Mouse (Mus musculus): ENCODE results near the gene Ugt1a6b. TPM values are rescaled to one million over a fixed set of nuclear protein-coding genes. Genes with fewer than 3 reads are reported as not detected.
"Not testable (repeated sequence)": the region's sequence is repeated elsewhere in the genome, so short reads cannot be mapped to it uniquely, and the experiment has no call there.

Gene Ugt1a6b
- polyA plus RNA-seq, 1 experiment = not detected

GRCm38 (mm10) chr1:88224029-88224776, 121.2 kb downstream of the Ugt1a6b start:
- 66% methylated on average over 2 of the region's 2 CpGs for WGBS
- Histone ChIP-seq H3K27ac (ENCODE audit: insufficient read depth, low read depth, low read length) (no peak overlapping the region), H3K4me3 (ENCODE audit: insufficient read depth, low read depth, low read length) (no peak overlapping the region), H3K4me1 (ENCODE audit: control insufficient read depth, insufficient read depth, low read length) (no peaks in the 10 kb centered on the region)
- TF ChIP-seq POLR2A (IDR thresholded peaks at IDR 0.05; ENCODE audit: insufficient read depth, low read depth, low read length) (no peak), CTCF (IDR thresholded peaks at IDR 0.05; ENCODE audit: insufficient read depth, low read depth, low read length) (no peak)

DNA sequence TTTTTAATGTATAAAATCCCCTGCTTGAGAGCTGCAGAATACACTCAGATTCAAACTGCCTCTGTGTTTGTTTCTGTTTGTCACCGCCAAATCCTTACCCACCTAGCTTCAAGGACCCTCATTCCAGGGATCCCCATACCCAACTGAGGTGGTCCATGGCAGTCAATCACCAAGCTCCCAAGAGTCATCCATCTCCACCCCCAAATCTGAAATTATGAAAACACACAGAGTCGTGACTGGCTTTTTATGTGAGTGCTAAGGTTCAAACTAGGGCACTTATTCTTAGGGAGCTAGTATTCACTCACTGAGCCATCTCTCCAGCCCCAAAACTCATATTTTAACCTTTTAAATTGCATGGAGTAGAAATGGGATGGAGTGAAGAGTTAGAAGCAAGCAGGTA, 122.2 kb downstream of the Ugt1a6b start:
- not testable (repeated sequence) for H3K4me3 ChIP-seq (ENCODE audit: insufficient read depth, low read depth, low read length); H3K27ac ChIP-seq (ENCODE audit: insufficient read depth, low read depth, low read length); H3K4me1 ChIP-seq (ENCODE audit: control insufficient read depth, insufficient read depth, low read length)
- WGBS = 38% methylated on average over 2 of the region's 2 CpGs

DNA sequence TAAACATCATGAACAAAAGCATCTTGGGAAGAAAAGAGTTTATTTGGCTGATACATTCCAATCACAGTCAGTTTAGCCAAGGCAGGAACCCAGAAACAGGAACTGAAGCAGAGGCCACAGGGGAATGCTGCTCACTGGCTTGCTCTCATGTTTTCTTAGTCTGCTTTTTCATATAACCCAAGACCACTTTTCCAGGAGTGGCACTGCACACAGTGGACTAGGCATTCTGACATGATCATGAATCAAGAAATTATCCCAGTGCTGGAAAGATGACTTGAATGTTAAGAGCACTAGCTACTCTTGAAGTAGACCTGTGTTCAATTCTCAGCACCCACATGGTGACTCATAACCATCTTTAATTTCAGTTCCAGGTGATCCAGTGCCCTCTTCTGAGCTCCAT, 122.7 kb downstream of the Ugt1a6b start:
- Histone ChIP-seq H3K27ac (ENCODE audit: insufficient read depth, low read depth, low read length) (no peak overlapping the region), H3K4me3 (ENCODE audit: insufficient read depth, low read depth, low read length) (no peak overlapping the region), H3K4me1 (ENCODE audit: control insufficient read depth, insufficient read depth, low read length) (no peaks in the 10 kb centered on the region)
- TF ChIP-seq CTCF (IDR thresholded peaks at IDR 0.05; ENCODE audit: insufficient read depth, low read depth, low read length) (no peak), POLR2A (IDR thresholded peaks at IDR 0.05; ENCODE audit: insufficient read depth, low read depth, low read length) (no peak)

- H3K27ac ChIP-seq (ENCODE audit: insufficient read depth, low read depth, low read length) = no peak within 1 kb of the TSS
- TF ChIP-seq CTCF (IDR thresholded peaks at IDR 0.05; ENCODE audit: insufficient read depth, low read depth, low read length) (no peak), POLR2A (IDR thresholded peaks at IDR 0.05; ENCODE audit: insufficient read depth, low read depth, low read length) (no peak)
- 50% methylated on average over 5 of the region's 5 CpGs for WGBS
Observed at GRCm38 (mm10) chr1:88226670-88227379, 123.8 kb downstream of the Ugt1a6b start, which contains the start of gene Mroh2a. Mroh2a (plus strand) TSS chr1:88226986.

DNA sequence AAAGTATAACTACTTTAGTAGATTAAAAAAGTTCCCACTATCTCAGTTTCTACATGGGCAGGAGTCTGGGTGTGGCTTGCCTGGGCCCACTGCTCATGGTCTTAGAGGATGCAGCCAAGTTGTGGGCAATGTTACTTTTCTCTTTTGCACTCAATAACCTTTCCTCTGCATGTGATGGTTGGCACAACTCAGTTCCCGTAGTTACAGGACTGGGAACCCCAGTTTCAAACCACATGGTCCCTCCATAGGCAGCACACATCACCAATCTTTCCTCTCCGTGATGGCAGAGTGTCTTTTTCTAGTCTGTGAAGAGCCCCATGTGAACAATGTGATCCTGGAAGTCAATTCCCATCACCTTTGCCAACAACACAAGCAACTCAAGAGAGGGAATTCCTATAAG, 124.4 kb downstream of the Ugt1a6b start:
- Histone ChIP-seq H3K4me1 (ENCODE audit: control insufficient read depth, insufficient read depth, low read length) (no peaks in the 10 kb centered on the region), H3K27ac (ENCODE audit: insufficient read depth, low read depth, low read length) (no peak overlapping the region), H3K4me3 (ENCODE audit: insufficient read depth, low read depth, low read length) (no peak overlapping the region)
- no peak for TF ChIP-seq CTCF (IDR thresholded peaks at IDR 0.05; ENCODE audit: insufficient read depth, low read depth, low read length)
- no peak for TF ChIP-seq POLR2A (IDR thresholded peaks at IDR 0.05; ENCODE audit: insufficient read depth, low read depth, low read length)
- 63% methylated on average over 2 of the region's 2 CpGs for WGBS

More at GRCm38 (mm10) chr1:88226670-88227379, 123.8 kb downstream of the Ugt1a6b start, which contains the start of gene Mroh2a:
- Histone ChIP-seq H3K4me1 (ENCODE audit: control insufficient read depth, insufficient read depth, low read length) (no peaks in the 10 kb centered on the region), H3K4me3 (ENCODE audit: insufficient read depth, low read depth, low read length) (no peak within 1 kb of the TSS)

DNA sequence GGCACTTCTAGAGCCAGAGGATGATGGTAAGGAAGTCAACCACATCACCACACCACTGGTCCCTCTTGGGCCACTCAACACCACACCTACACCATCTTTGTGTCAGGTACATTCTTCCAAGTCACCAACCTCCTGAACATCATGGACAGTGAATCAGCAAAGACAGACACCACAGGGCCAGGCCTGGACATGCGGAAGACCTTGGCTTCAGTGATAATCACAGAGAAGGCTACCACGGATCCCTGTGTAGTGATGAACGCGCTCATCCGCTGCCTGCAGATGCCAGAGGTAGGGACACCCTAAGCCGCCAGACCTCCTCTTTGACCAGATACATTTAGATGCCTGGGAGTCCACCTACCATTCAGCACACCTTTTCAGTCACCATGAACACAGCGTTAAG, 125.1 kb downstream of the Ugt1a6b start:
- Histone ChIP-seq H3K4me3 (ENCODE audit: insufficient read depth, low read depth, low read length) (no peak overlapping the region), H3K4me1 (ENCODE audit: control insufficient read depth, insufficient read depth, low read length) (no peaks in the 10 kb centered on the region), H3K27ac (ENCODE audit: insufficient read depth, low read depth, low read length) (no peak overlapping the region)
- 74% methylated on average over 7 of the region's 7 CpGs for WGBS
- TF ChIP-seq CTCF (IDR thresholded peaks at IDR 0.05; ENCODE audit: insufficient read depth, low read depth, low read length) (no peak), POLR2A (IDR thresholded peaks at IDR 0.05; ENCODE audit: insufficient read depth, low read depth, low read length) (no peak)

DNA sequence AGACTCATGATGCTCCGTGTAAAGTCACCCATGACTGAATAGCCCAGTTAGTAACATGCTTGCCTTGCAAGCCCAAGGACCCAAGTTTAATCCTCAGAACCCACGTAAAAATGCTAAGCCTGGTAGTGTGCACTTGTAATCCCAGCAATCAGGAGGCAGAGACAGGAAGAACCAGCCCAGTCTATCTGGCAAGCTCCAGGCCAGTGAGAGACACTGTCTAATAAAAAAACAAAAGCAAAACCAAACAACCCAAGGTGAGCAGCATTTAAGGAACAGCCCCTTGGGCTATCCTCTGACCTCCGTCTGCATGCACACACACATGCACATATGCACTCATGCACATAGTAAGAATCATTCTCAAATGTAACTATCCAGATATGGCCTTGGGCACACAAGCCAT, 126.5 kb downstream of the Ugt1a6b start:
- Histone ChIP-seq H3K4me1 (ENCODE audit: control insufficient read depth, insufficient read depth, low read length) (no peaks in the 10 kb centered on the region), H3K27ac (ENCODE audit: insufficient read depth, low read depth, low read length) (no peak overlapping the region), H3K4me3 (ENCODE audit: insufficient read depth, low read depth, low read length) (no peak overlapping the region)
- 80% methylated on average over 3 of the region's 3 CpGs for WGBS
- TF ChIP-seq POLR2A (IDR thresholded peaks at IDR 0.05; ENCODE audit: insufficient read depth, low read depth, low read length) (no peak), CTCF (IDR thresholded peaks at IDR 0.05; ENCODE audit: insufficient read depth, low read depth, low read length) (no peak)

DNA sequence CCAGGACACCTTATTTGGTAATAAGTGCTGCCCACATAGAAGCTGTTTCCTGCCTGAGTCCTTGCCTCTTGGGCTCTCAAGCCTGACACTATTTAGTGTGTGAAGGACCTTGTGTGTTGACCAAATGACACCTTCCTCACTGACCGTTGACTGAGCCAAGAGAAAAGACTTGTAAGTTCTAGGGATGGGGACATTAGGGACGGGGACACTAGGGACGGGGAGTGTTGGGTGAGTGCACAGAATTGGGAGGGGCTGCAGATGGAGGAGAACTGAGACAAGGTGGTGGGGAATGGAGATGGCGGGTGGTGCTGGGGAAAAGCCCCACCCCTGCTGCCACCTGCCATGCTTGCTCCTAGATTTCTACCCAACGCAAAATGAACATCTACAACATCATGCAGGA, 126.9 kb downstream of the Ugt1a6b start:
- 86% methylated on average over 5 of the region's 5 CpGs for WGBS
- H3K4me1 ChIP-seq (ENCODE audit: control insufficient read depth, insufficient read depth, low read length) = no peaks in the 10 kb centered on the region
- H3K4me3 ChIP-seq (ENCODE audit: insufficient read depth, low read depth, low read length) = no peak overlapping the region
- TF ChIP-seq CTCF (IDR thresholded peaks at IDR 0.05; ENCODE audit: insufficient read depth, low read depth, low read length) = no peak
- TF ChIP-seq POLR2A (IDR thresholded peaks at IDR 0.05; ENCODE audit: insufficient read depth, low read depth, low read length) = no peak
- no peak overlapping the region for H3K27ac ChIP-seq (ENCODE audit: insufficient read depth, low read depth, low read length)

DNA sequence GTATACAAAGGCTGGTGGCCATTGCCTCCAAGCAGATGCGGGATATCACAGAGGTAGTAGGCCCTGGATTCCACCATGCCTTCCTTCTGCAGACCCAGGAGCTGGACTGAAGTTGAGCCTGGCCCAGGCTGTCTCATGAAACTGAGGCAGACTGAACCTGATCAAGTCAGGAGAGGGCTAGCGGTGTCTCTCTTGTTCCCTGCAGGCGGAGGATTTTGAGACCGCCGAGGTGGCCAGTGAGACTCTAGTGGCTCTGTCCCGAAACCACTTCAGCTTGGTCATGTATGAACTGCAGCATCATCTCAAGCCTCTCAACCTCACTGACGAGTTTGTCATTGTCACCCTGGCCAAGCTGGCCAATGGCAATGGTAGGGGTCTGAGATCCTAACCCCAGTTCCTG, 127.4 kb downstream of the Ugt1a6b start:
- Histone ChIP-seq H3K4me3 (ENCODE audit: insufficient read depth, low read depth, low read length) (no peak overlapping the region), H3K27ac (ENCODE audit: insufficient read depth, low read depth, low read length) (no peak overlapping the region), H3K4me1 (ENCODE audit: control insufficient read depth, insufficient read depth, low read length) (no peaks in the 10 kb centered on the region)
- 74% methylated on average over 7 of the region's 7 CpGs for WGBS
- TF ChIP-seq CTCF (IDR thresholded peaks at IDR 0.05; ENCODE audit: insufficient read depth, low read depth, low read length) (no peak), POLR2A (IDR thresholded peaks at IDR 0.05; ENCODE audit: insufficient read depth, low read depth, low read length) (no peak)

Data from olfactory bulb, adult 2 months (tissue).